Mouse (Mus musculus) macrophage (primary cell): ENCODE measurements around the gene Isl2. TPM values are rescaled to one million over a fixed set of nuclear protein-coding genes. Genes with fewer than 3 reads are reported as not detected.

Experiments
- H3K27ac ChIP-seq: fragments of 350-480 bp; formaldehyde crosslinking; 2 replicates; pipeline ENCODE4 v1.9.0; 2021
- H3K36me3 ChIP-seq: fragments of 350-480 bp; formaldehyde crosslinking; 2 replicates; pipeline ENCODE4 v1.9.0; 2021; ENCODE audit errors: inconsistent target
- H3K4me3 ChIP-seq: fragments of 350-480 bp; formaldehyde crosslinking; 2 replicates; pipeline ENCODE4 v1.9.0; 2021; ENCODE audit errors: inconsistent target
- H3K79me2 ChIP-seq: fragments of 350-480 bp; formaldehyde crosslinking; 2 replicates; pipeline ENCODE4 v1.9.0; 2021; ENCODE audit errors: inconsistent target
- WGBS: methylation state at CpG from one replicate; pipeline ENCODE4 v1.1.7; 2026; ENCODE audit warnings: inconsistent platforms; ENCODE audit not compliant: missing documents; 5-methylcytosine and 5-hydroxymethylcytosine counted together
- polyA plus RNA-seq: library from polyadenylated mRNA; stranded (reverse); fragments of 250-400 nt; gene quantifications from 3 replicates; pipeline ENCODE4 v1.2.4, GENCODE M21; 2018; ENCODE audit warnings: inconsistent platforms

Gene Isl2
- polyA plus RNA-seq, 1 experiment from 2014 or later, result not detected

- whole genome bisulfite sequencing, result 13% methylated on average over 48 of the region's 59 CpGs
- Histone ChIP-seq H3K36me3 (no peaks in the 10 kb centered on the region), H3K27ac (no peak overlapping the region), H3K4me3 (no peak overlapping the region), H3K79me2 (no peaks in the 10 kb centered on the region)
These were observed 4.2 kb downstream of the Isl2 start for GRCm38 (mm10) chr9:55542366-55543325.

- no peak overlapping the region for H3K4me3 ChIP-seq
- H3K27ac ChIP-seq, result no peak overlapping the region
- H3K36me3 ChIP-seq, result no peaks in the 10 kb centered on the region
- WGBS, result 31% methylated on average over 8 of the region's 8 CpGs
- no peaks in the 10 kb centered on the region for H3K79me2 ChIP-seq
These were observed 4.8 kb downstream of the Isl2 start for GRCm38 (mm10) chr9:55543336-55543702.

GRCm38 (mm10) chr9:55543703-55544401, 5.4 kb downstream of the Isl2 start:
- Histone ChIP-seq H3K36me3 (no peaks in the 10 kb centered on the region), H3K27ac (no peak overlapping the region), H3K79me2 (no peaks in the 10 kb centered on the region), H3K4me3 (no peak overlapping the region)
- WGBS, result 4% methylated on average over 46 of the region's 46 CpGs

GRCm38 (mm10) chr9:55544861-55545555, 6.5 kb downstream of the Isl2 start:
- Histone ChIP-seq H3K36me3 (no peaks in the 10 kb centered on the region), H3K79me2 (no peaks in the 10 kb centered on the region), H3K4me3 (no peak overlapping the region), H3K27ac (no peak overlapping the region)
- 10% methylated on average over 30 of the region's 30 CpGs for WGBS

GRCm38 (mm10) chr9:55545556-55546175, 7.2 kb downstream of the Isl2 start:
- Histone ChIP-seq H3K79me2 (no peaks in the 10 kb centered on the region), H3K27ac (no peak overlapping the region), H3K36me3 (no peaks in the 10 kb centered on the region), H3K4me3 (no peak overlapping the region)
- 10% methylated on average over 41 of the region's 41 CpGs for WGBS

- H3K79me2 ChIP-seq, result no peaks in the 10 kb centered on the region
- no peaks in the 10 kb centered on the region for H3K36me3 ChIP-seq
- 8% methylated on average over 63 of the region's 63 CpGs for WGBS
- H3K4me3 ChIP-seq, result no peak overlapping the region
- no peak overlapping the region for H3K27ac ChIP-seq
These were observed 7.9 kb downstream of the Isl2 start for GRCm38 (mm10) chr9:55546176-55547010.

GRCm38 (mm10) chr9:55548871-55549270, 10.4 kb downstream of the Isl2 start:
- 44% methylated on average over 3 of the region's 3 CpGs for WGBS
- H3K79me2 ChIP-seq, result no peaks in the 10 kb centered on the region
- H3K27ac ChIP-seq, result no peak overlapping the region
- no peaks in the 10 kb centered on the region for H3K36me3 ChIP-seq
- no peak overlapping the region for H3K4me3 ChIP-seq

- H3K4me3 ChIP-seq, result no peak overlapping the region
These were observed 10.9 kb downstream of the Isl2 start for GRCm38 (mm10) chr9:55549302-55549890.

GRCm38 (mm10) chr9:55554986-55555385, 16.5 kb downstream of the Isl2 start:
- no peak overlapping the region for H3K27ac ChIP-seq
- H3K4me3 ChIP-seq, result no peak overlapping the region
- WGBS, result 69% methylated on average over 1 of the region's 1 CpGs
- H3K36me3 ChIP-seq, result no peaks in the 10 kb centered on the region
- no peaks in the 10 kb centered on the region for H3K79me2 ChIP-seq

More at GRCm38 (mm10) chr9:55549302-55549890, 10.9 kb downstream of the Isl2 start:
- H3K79me2 ChIP-seq, result no peaks in the 10 kb centered on the region
- no peak overlapping the region for H3K27ac ChIP-seq
- WGBS, result 22% methylated on average over 16 of the region's 16 CpGs
- H3K36me3 ChIP-seq, result no peaks in the 10 kb centered on the region

- WGBS, result 50% methylated on average over 1 of the region's 1 CpGs
- H3K27ac ChIP-seq, result no peak overlapping the region
- H3K79me2 ChIP-seq, result no peaks in the 10 kb centered on the region
- no peak overlapping the region for H3K4me3 ChIP-seq
- no peaks in the 10 kb centered on the region for H3K36me3 ChIP-seq
These were observed 22.5 kb downstream of the Isl2 start for GRCm38 (mm10) chr9:55560960-55561359.

GRCm38 (mm10) chr9:55568466-55569159, 30.1 kb downstream of the Isl2 start:
- Histone ChIP-seq H3K79me2 (no peaks in the 10 kb centered on the region), H3K36me3 (no peaks in the 10 kb centered on the region), H3K27ac (no peak overlapping the region), H3K4me3 (no peak overlapping the region)
- 99% methylated on average over 5 of the region's 5 CpGs for WGBS

GRCm38 (mm10) chr9:55571071-55571470, 32.6 kb downstream of the Isl2 start:
- Histone ChIP-seq H3K27ac (no peak overlapping the region), H3K4me3 (no peak overlapping the region), H3K36me3 (no peaks in the 10 kb centered on the region), H3K79me2 (no peaks in the 10 kb centered on the region)
- 100% methylated on average over 1 of the region's 1 CpGs for WGBS

GRCm38 (mm10) chr9:55576571-55576970, 38.1 kb downstream of the Isl2 start:
- Histone ChIP-seq H3K27ac (no peak overlapping the region), H3K36me3 (no peaks in the 10 kb centered on the region), H3K4me3 (no peak overlapping the region), H3K79me2 (no peaks in the 10 kb centered on the region)
- WGBS, result 100% methylated on average over 1 of the region's 1 CpGs
